Mouse (Mus musculus): Measurements from ENCODE around the gene Gm8764. TPM values are rescaled to one million over a fixed set of nuclear protein-coding genes. Genes with fewer than 3 reads are reported as not detected.
"Not testable (repeated sequence)": the region's sequence is repeated elsewhere in the genome, so short reads cannot be mapped to it uniquely, and the experiment has no call there.

Gm8764 gene
- polyA plus RNA-seq (2014; fragmentation: Nextera tagmentation; extraction: Ambion mirVana), result not detected in 2 replicates

DNA sequence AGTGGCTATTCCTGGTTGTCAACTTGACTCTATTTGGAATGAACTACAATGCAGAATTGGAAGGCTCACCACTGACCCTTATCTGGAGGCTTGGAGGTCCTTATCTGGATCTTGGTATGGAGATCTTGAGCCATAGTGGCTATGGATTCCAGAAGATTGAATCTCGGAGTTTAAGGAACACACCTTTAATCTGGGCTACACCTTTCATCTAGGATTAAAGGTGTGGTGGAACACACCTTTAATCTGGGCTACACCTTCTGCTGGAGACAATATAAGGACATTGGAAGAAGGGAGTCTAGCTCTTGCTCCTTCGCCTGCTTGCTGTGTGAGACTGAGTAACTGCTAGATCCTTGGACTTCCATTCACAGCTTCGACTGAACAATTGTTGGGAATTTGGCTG, at the start of gene Gm8764:
Gm8764 (plus strand) TSS at position 301 of the 400 bp plus-strand sequence.
- not testable (repeated sequence) for H3K27ac ChIP-seq (replicated peaks; ENCODE audit: low read depth, low read length); H3K36me3 ChIP-seq (ENCODE audit: control insufficient read depth, insufficient read depth, low read length); DNase-seq (ENCODE audit: low spot score); H3K9me3 ChIP-seq (ENCODE audit: control insufficient read depth, low read length); H3K4me1 ChIP-seq (ENCODE audit: control insufficient read depth, insufficient read depth, low read length); ATAC-seq (ENCODE audit: low read depth); H3K9ac ChIP-seq (ENCODE audit: low read depth, low read length); H3K4me2 ChIP-seq (ENCODE audit: low read depth, low read length); H3K4me3 ChIP-seq (ENCODE audit: low read depth, low read length); H3K27me3 ChIP-seq (replicated peaks; ENCODE audit: control insufficient read depth, insufficient read depth, low read length)
- WGBS, result no CpG with 5 or more reads among the region's 3 CpGs

DNA sequence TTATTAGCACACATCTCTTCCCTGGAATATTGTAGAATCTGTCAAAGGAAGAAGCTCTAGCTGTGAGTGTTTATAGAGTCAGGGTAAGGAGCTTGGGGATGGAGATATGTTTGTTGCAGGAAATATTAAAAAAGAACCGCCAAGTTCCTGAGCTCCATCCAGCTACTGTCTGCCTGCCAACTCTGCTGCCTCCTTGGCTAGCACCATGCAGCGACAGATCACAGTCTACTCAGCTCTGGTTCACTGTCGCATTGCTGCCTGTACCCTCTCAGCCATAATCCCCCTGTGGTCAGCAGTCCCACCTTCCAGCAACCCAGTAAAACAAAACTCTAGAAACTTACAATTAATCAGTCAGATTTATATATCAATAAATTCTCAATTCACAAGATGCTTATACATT, 49.8 kb upstream of the Gm8764 start:
- no peak for DNase-seq (ENCODE audit: low spot score)
- no peak overlapping the region for H3K4me2 ChIP-seq (ENCODE audit: low read depth, low read length)
- no peaks in the 10 kb centered on the region for H3K9me3 ChIP-seq (ENCODE audit: control insufficient read depth, low read length)
- ATAC-seq (ENCODE audit: low read depth), result no peak
- H3K27me3 ChIP-seq (replicated peaks; ENCODE audit: control insufficient read depth, insufficient read depth, low read length), result no peaks in the 10 kb centered on the region
- no peaks in the 10 kb centered on the region for H3K36me3 ChIP-seq (ENCODE audit: control insufficient read depth, insufficient read depth, low read length)
- no peak overlapping the region for H3K27ac ChIP-seq (replicated peaks; ENCODE audit: low read depth, low read length)
- H3K4me1 ChIP-seq (ENCODE audit: control insufficient read depth, insufficient read depth, low read length), result no peaks in the 10 kb centered on the region
- no peak overlapping the region for H3K4me3 ChIP-seq (ENCODE audit: low read depth, low read length)
- H3K9ac ChIP-seq (ENCODE audit: low read depth, low read length), result no peak overlapping the region
- WGBS, result 78% methylated on average over 3 of the region's 3 CpGs

DNA sequence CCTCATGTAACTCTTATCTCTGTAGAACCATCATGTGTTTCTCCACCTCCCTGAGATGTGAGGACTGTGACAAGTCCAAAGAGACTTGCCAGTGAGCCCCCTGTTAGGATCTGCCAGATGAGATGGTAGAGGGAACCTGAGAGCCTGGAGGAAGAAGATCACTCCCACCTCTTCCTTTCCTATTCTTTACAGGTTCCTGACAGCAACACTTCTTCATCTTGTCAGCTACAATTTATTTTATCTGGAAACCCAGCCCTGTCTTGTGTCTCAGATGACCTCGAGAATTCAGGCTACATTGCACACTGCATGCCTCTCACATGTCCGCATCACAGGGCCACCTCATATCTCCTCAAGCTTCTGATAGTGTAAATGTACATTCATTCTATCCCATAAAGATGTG, 41.5 kb upstream of the Gm8764 start:
- Histone ChIP-seq H3K4me2 (ENCODE audit: low read depth, low read length) (no peak overlapping the region), H3K36me3 (ENCODE audit: control insufficient read depth, insufficient read depth, low read length) (no peaks in the 10 kb centered on the region), H3K27ac (replicated peaks; ENCODE audit: low read depth, low read length) (no peak overlapping the region), H3K4me3 (ENCODE audit: low read depth, low read length) (no peak overlapping the region), H3K9me3 (ENCODE audit: control insufficient read depth, low read length) (no peaks in the 10 kb centered on the region), H3K9ac (ENCODE audit: low read depth, low read length) (no peak overlapping the region), H3K27me3 (replicated peaks; ENCODE audit: control insufficient read depth, insufficient read depth, low read length) (no peaks in the 10 kb centered on the region), H3K4me1 (ENCODE audit: control insufficient read depth, insufficient read depth, low read length) (no peaks in the 10 kb centered on the region)
- ATAC-seq (ENCODE audit: low read depth) (no peak), DNase-seq (ENCODE audit: low spot score) (no peak)
- WGBS, result 65% methylated on average over 2 of the region's 2 CpGs

DNA sequence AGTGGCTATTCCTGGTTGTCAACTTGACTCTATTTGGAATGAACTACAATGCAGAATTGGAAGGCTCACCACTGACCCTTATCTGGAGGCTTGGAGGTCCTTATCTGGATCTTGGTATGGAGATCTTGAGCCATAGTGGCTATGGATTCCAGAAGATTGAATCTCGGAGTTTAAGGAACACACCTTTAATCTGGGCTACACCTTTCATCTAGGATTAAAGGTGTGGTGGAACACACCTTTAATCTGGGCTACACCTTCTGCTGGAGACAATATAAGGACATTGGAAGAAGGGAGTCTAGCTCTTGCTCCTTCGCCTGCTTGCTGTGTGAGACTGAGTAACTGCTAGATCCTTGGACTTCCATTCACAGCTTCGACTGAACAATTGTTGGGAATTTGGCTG, 17.1 kb upstream of the Gm8764 start, which contains the start of gene Gm21293:
Gm21293 (plus strand) TSS at position 301 of the 400 bp plus-strand sequence.
- H3K9ac ChIP-seq (ENCODE audit: low read depth, low read length); H3K4me3 ChIP-seq (ENCODE audit: low read depth, low read length); H3K27me3 ChIP-seq (replicated peaks; ENCODE audit: control insufficient read depth, insufficient read depth, low read length); H3K36me3 ChIP-seq (ENCODE audit: control insufficient read depth, insufficient read depth, low read length); ATAC-seq (ENCODE audit: low read depth); H3K27ac ChIP-seq (replicated peaks; ENCODE audit: low read depth, low read length); H3K4me1 ChIP-seq (ENCODE audit: control insufficient read depth, insufficient read depth, low read length); H3K4me2 ChIP-seq (ENCODE audit: low read depth, low read length); H3K9me3 ChIP-seq (ENCODE audit: control insufficient read depth, low read length); DNase-seq (ENCODE audit: low spot score): not testable (repeated sequence)
- no CpG with 5 or more reads among the region's 3 CpGs for WGBS

- not testable (repeated sequence) for H3K4me2 ChIP-seq (ENCODE audit: low read depth, low read length); H3K9ac ChIP-seq (ENCODE audit: low read depth, low read length); H3K4me3 ChIP-seq (ENCODE audit: low read depth, low read length); H3K36me3 ChIP-seq (ENCODE audit: control insufficient read depth, insufficient read depth, low read length); H3K9me3 ChIP-seq (ENCODE audit: control insufficient read depth, low read length); H3K27ac ChIP-seq (replicated peaks; ENCODE audit: low read depth, low read length); ATAC-seq (ENCODE audit: low read depth); H3K4me1 ChIP-seq (ENCODE audit: control insufficient read depth, insufficient read depth, low read length); H3K27me3 ChIP-seq (replicated peaks; ENCODE audit: control insufficient read depth, insufficient read depth, low read length); DNase-seq (ENCODE audit: low spot score)
- no CpG with 5 or more reads among the region's 3 CpGs for WGBS
These were observed 8.6 kb upstream of the Gm8764 start, which contains the start of gene Gm6763 for GRCm38 (mm10) chr10:104151197-104151596. Gm6763 (plus strand) TSS chr10:104151497.

GRCm38 (mm10) chr10:104168215-104168614, 8.4 kb downstream of the Gm8764 start, which contains the start of gene Gm21304:
Gm21304 (plus strand) TSS chr10:104168515.
- not testable (repeated sequence) for H3K9me3 ChIP-seq (ENCODE audit: control insufficient read depth, low read length); H3K27me3 ChIP-seq (replicated peaks; ENCODE audit: control insufficient read depth, insufficient read depth, low read length); H3K4me3 ChIP-seq (ENCODE audit: low read depth, low read length); H3K36me3 ChIP-seq (ENCODE audit: control insufficient read depth, insufficient read depth, low read length); ATAC-seq (ENCODE audit: low read depth); H3K27ac ChIP-seq (replicated peaks; ENCODE audit: low read depth, low read length); DNase-seq (ENCODE audit: low spot score); H3K4me1 ChIP-seq (ENCODE audit: control insufficient read depth, insufficient read depth, low read length); H3K4me2 ChIP-seq (ENCODE audit: low read depth, low read length); H3K9ac ChIP-seq (ENCODE audit: low read depth, low read length)
- WGBS, result no CpG with 5 or more reads among the region's 3 CpGs

GRCm38 (mm10) chr10:104176724-104177123, 16.9 kb downstream of the Gm8764 start, which contains the start of gene Gm21312:
Gm21312 (plus strand) TSS chr10:104177024.
- not testable (repeated sequence) for H3K4me1 ChIP-seq (ENCODE audit: control insufficient read depth, insufficient read depth, low read length); H3K27me3 ChIP-seq (replicated peaks; ENCODE audit: control insufficient read depth, insufficient read depth, low read length); H3K9me3 ChIP-seq (ENCODE audit: control insufficient read depth, low read length); ATAC-seq (ENCODE audit: low read depth); H3K9ac ChIP-seq (ENCODE audit: low read depth, low read length); H3K4me2 ChIP-seq (ENCODE audit: low read depth, low read length); H3K4me3 ChIP-seq (ENCODE audit: low read depth, low read length); DNase-seq (ENCODE audit: low spot score); H3K27ac ChIP-seq (replicated peaks; ENCODE audit: low read depth, low read length); H3K36me3 ChIP-seq (ENCODE audit: control insufficient read depth, insufficient read depth, low read length)
- no CpG with 5 or more reads among the region's 3 CpGs for WGBS

GRCm38 (mm10) chr10:104185233-104185632, 25.4 kb downstream of the Gm8764 start, which contains the start of gene Gm20765:
Gm20765 (plus strand) TSS chr10:104185533.
- not testable (repeated sequence) for H3K4me2 ChIP-seq (ENCODE audit: low read depth, low read length); H3K36me3 ChIP-seq (ENCODE audit: control insufficient read depth, insufficient read depth, low read length); H3K9ac ChIP-seq (ENCODE audit: low read depth, low read length); DNase-seq (ENCODE audit: low spot score); H3K9me3 ChIP-seq (ENCODE audit: control insufficient read depth, low read length); ATAC-seq (ENCODE audit: low read depth); H3K27ac ChIP-seq (replicated peaks; ENCODE audit: low read depth, low read length); H3K4me3 ChIP-seq (ENCODE audit: low read depth, low read length); H3K4me1 ChIP-seq (ENCODE audit: control insufficient read depth, insufficient read depth, low read length); H3K27me3 ChIP-seq (replicated peaks; ENCODE audit: control insufficient read depth, insufficient read depth, low read length)
- no CpG with 5 or more reads among the region's 3 CpGs for WGBS

- not testable (repeated sequence) for H3K27me3 ChIP-seq (replicated peaks; ENCODE audit: control insufficient read depth, insufficient read depth, low read length); DNase-seq (ENCODE audit: low spot score); H3K9ac ChIP-seq (ENCODE audit: low read depth, low read length); H3K4me2 ChIP-seq (ENCODE audit: low read depth, low read length); H3K4me1 ChIP-seq (ENCODE audit: control insufficient read depth, insufficient read depth, low read length); H3K27ac ChIP-seq (replicated peaks; ENCODE audit: low read depth, low read length); ATAC-seq (ENCODE audit: low read depth); H3K9me3 ChIP-seq (ENCODE audit: control insufficient read depth, low read length); H3K36me3 ChIP-seq (ENCODE audit: control insufficient read depth, insufficient read depth, low read length); H3K4me3 ChIP-seq (ENCODE audit: low read depth, low read length)
- no CpG with 5 or more reads among the region's 3 CpGs for WGBS
These were observed 33.9 kb downstream of the Gm8764 start, which contains the start of gene Gm4340 for GRCm38 (mm10) chr10:104193742-104194141. Gm4340 (plus strand) TSS chr10:104194042.

Measured in embryonic facial prominence, embryonic 14.5 days (tissue).